Mouse (Mus musculus) thymus, postnatal 36 days (tissue): ENCODE measurements around the gene Wdr90.

Experiments used
- DNase-seq, 2 experiments: peaks; one replicate each; pipeline ENCODE4 v3.0.0; 2022; ENCODE audit warnings: mixed read lengths in 2 of 2

Wdr90 gene

GRCm38 (mm10) chr17:25860832-25861703, at the start of gene Wdr90:
Gene Wdr90 (minus strand): TSS chr17:25861501.
- peak; percentile 82 to 89 for DNase-seq

- DNase-seq, result no peak
Measured at GRCm38 (mm10) chr17:25907640-25908039, 46.3 kb upstream of the Wdr90 start.

GRCm38 (mm10) chr17:25903061-25903460, 41.8 kb upstream of the Wdr90 start:
- DNase-seq, result no peak

- no peak for DNase-seq
Measured at GRCm38 (mm10) chr17:25900193-25900592, 38.9 kb upstream of the Wdr90 start.

- no peak for DNase-seq
Measured at GRCm38 (mm10) chr17:25895891-25896290, 34.6 kb upstream of the Wdr90 start.

GRCm38 (mm10) chr17:25895415-25895814, 34.1 kb upstream of the Wdr90 start:
- DNase-seq, result no peak

- peak; percentile 65 to 66 for DNase-seq
Measured at GRCm38 (mm10) chr17:25893975-25894617, 32.8 kb upstream of the Wdr90 start.

GRCm38 (mm10) chr17:25888837-25889236, 27.5 kb upstream of the Wdr90 start:
- no peak for DNase-seq

- no peak for DNase-seq
Measured at GRCm38 (mm10) chr17:25887467-25887866, 26.2 kb upstream of the Wdr90 start.

- DNase-seq, result no peak
Measured at GRCm38 (mm10) chr17:25886806-25887205, 25.5 kb upstream of the Wdr90 start.

GRCm38 (mm10) chr17:25885636-25886035, 24.3 kb upstream of the Wdr90 start:
- peak in 1 of 2 experiments; percentile 24 for DNase-seq

- no peak for DNase-seq
Measured at GRCm38 (mm10) chr17:25883824-25884223, 22.5 kb upstream of the Wdr90 start.

- no peak for DNase-seq
Measured at GRCm38 (mm10) chr17:25883268-25883667, 22.0 kb upstream of the Wdr90 start.

GRCm38 (mm10) chr17:25882306-25882705, 21.0 kb upstream of the Wdr90 start:
- DNase-seq, result no peak

GRCm38 (mm10) chr17:25881691-25882090, 20.4 kb upstream of the Wdr90 start:
- DNase-seq, result no peak

GRCm38 (mm10) chr17:25880913-25881641, 19.8 kb upstream of the Wdr90 start:
- DNase-seq, result no peak

GRCm38 (mm10) chr17:25880196-25880910, 19.1 kb upstream of the Wdr90 start, which contains the start of gene Wfikkn1:
Gene Wfikkn1 (minus strand): TSS chr17:25880858.
- DNase-seq, result no peak

GRCm38 (mm10) chr17:25879750-25880149, 18.4 kb upstream of the Wdr90 start:
- no peak for DNase-seq

GRCm38 (mm10) chr17:25879261-25879660, 18.0 kb upstream of the Wdr90 start:
- DNase-seq, result peak in 1 of 2 experiments; percentile 25

- no peak for DNase-seq
Measured at GRCm38 (mm10) chr17:25878611-25879180, 17.4 kb upstream of the Wdr90 start.

- DNase-seq, result no peak
Measured at GRCm38 (mm10) chr17:25877741-25878610, 16.7 kb upstream of the Wdr90 start.
